Mouse (Mus musculus): ENCODE data around the gene Mex3b. TPM values are rescaled to one million over a fixed set of nuclear protein-coding genes. Genes with fewer than 3 reads are reported as not detected.

The Mex3b gene
- polyA plus RNA-seq, 1 experiment: 10.5 TPM

- Histone ChIP-seq H3K27me3 (ENCODE audit: control insufficient read depth, insufficient read depth, low read length, poor library complexity, severe bottlenecking) (no peaks in the 10 kb centered on the region), H3K36me3 (ENCODE audit: control insufficient read depth, insufficient read depth, low read length, poor library complexity, severe bottlenecking) (no peaks in the 10 kb centered on the region), H3K9ac (ENCODE audit: low read depth, poor library complexity, severe bottlenecking) (peak overlapping the region; percentile 43), H3K4me1 (ENCODE audit: control insufficient read depth, insufficient read depth, low read length) (no peaks in the 10 kb centered on the region), H3K27ac (ENCODE audit: insufficient read depth, low read length) (no peak overlapping the region), H3K9me3 (replicated peaks; ENCODE audit: control insufficient read depth, insufficient read depth, low read length, poor library complexity, severe bottlenecking) (no peaks in the 10 kb centered on the region), H3K4me3 (ENCODE audit: low read depth, low read length) (peak overlapping the region; percentile 75)
- TF ChIP-seq CTCF (IDR thresholded peaks at IDR 0.05; ENCODE audit: low read depth, low read length): no peak
- TF ChIP-seq EP300 (IDR thresholded peaks at IDR 0.05; ENCODE audit: insufficient read depth, low read depth, low read length): no peak
Observed at GRCm38 (mm10) chr7:82864991-82865771, 2.0 kb upstream of the Mex3b start.

GRCm38 (mm10) chr7:82865834-82866485, 1.2 kb upstream of the Mex3b start:
- TF ChIP-seq POLR2A (IDR thresholded peaks at IDR 0.05; ENCODE audit: insufficient read depth, low read length) (no peak), EP300 (IDR thresholded peaks at IDR 0.05; ENCODE audit: insufficient read depth, low read depth, low read length) (peak; percentile 22; the same call in 1 of the 2 replicates), CTCF (IDR thresholded peaks at IDR 0.05; ENCODE audit: low read depth, low read length) (peak; percentile 62)
- Histone ChIP-seq H3K4me1 (ENCODE audit: control insufficient read depth, insufficient read depth, low read length) (no peaks in the 10 kb centered on the region), H3K4me3 (ENCODE audit: low read depth, low read length) (peak overlapping the region; percentile 86), H3K27me3 (ENCODE audit: control insufficient read depth, insufficient read depth, low read length, poor library complexity, severe bottlenecking) (no peaks in the 10 kb centered on the region), H3K27ac (ENCODE audit: insufficient read depth, low read length) (no peak overlapping the region), H3K9me3 (replicated peaks; ENCODE audit: control insufficient read depth, insufficient read depth, low read length, poor library complexity, severe bottlenecking) (no peaks in the 10 kb centered on the region), H3K9ac (ENCODE audit: low read depth, poor library complexity, severe bottlenecking) (peak overlapping the region; percentile 70), H3K36me3 (ENCODE audit: control insufficient read depth, insufficient read depth, low read length, poor library complexity, severe bottlenecking) (no peaks in the 10 kb centered on the region)

- TF ChIP-seq CTCF (IDR thresholded peaks at IDR 0.05; ENCODE audit: low read depth, low read length) (no peak), POLR2A (IDR thresholded peaks at IDR 0.05; ENCODE audit: insufficient read depth, low read length) (no peak), EP300 (IDR thresholded peaks at IDR 0.05; ENCODE audit: insufficient read depth, low read depth, low read length) (0 out of 2 replicates have a peak, but pooled peaks have one; percentile 15)
- Histone ChIP-seq H3K27ac (ENCODE audit: insufficient read depth, low read length) (no peak overlapping the region), H3K27me3 (ENCODE audit: control insufficient read depth, insufficient read depth, low read length, poor library complexity, severe bottlenecking) (no peaks in the 10 kb centered on the region), H3K4me3 (ENCODE audit: low read depth, low read length) (peak overlapping the region; percentile 86), H3K9ac (ENCODE audit: low read depth, poor library complexity, severe bottlenecking) (peak overlapping the region; percentile 70), H3K4me1 (ENCODE audit: control insufficient read depth, insufficient read depth, low read length) (no peaks in the 10 kb centered on the region), H3K36me3 (ENCODE audit: control insufficient read depth, insufficient read depth, low read length, poor library complexity, severe bottlenecking) (no peaks in the 10 kb centered on the region), H3K9me3 (replicated peaks; ENCODE audit: control insufficient read depth, insufficient read depth, low read length, poor library complexity, severe bottlenecking) (no peaks in the 10 kb centered on the region)
Observed at GRCm38 (mm10) chr7:82866486-82867270, 455 bp upstream of the Mex3b start.

GRCm38 (mm10) chr7:82868309-82869230, 1.4 kb downstream of the Mex3b start:
- Histone ChIP-seq H3K27me3 (ENCODE audit: control insufficient read depth, insufficient read depth, low read length, poor library complexity, severe bottlenecking) (no peaks in the 10 kb centered on the region), H3K9me3 (replicated peaks; ENCODE audit: control insufficient read depth, insufficient read depth, low read length, poor library complexity, severe bottlenecking) (no peaks in the 10 kb centered on the region), H3K36me3 (ENCODE audit: control insufficient read depth, insufficient read depth, low read length, poor library complexity, severe bottlenecking) (no peaks in the 10 kb centered on the region), H3K4me3 (ENCODE audit: low read depth, low read length) (peak overlapping the region; percentile 77), H3K4me1 (ENCODE audit: control insufficient read depth, insufficient read depth, low read length) (no peaks in the 10 kb centered on the region), H3K9ac (ENCODE audit: low read depth, poor library complexity, severe bottlenecking) (no peak overlapping the region), H3K27ac (ENCODE audit: insufficient read depth, low read length) (no peak overlapping the region)
- TF ChIP-seq EP300 (IDR thresholded peaks at IDR 0.05; ENCODE audit: insufficient read depth, low read depth, low read length) (no peak), CTCF (IDR thresholded peaks at IDR 0.05; ENCODE audit: low read depth, low read length) (no peak), POLR2A (IDR thresholded peaks at IDR 0.05; ENCODE audit: insufficient read depth, low read length) (no peak)

Data from ES-Bruce4 (cell line).